Mouse (Mus musculus) C2C12 (cell line): ENCODE measurements around the gene Mtf1.

Experiments
- CTCF ChIP-seq: IDR thresholded peaks from one replicate; pipeline ENCODE4 v1.5.1; 2011; ENCODE audit not compliant: control insufficient read depth, insufficient read depth, insufficient read length
- MYOD1 ChIP-seq: IDR thresholded peaks from one replicate; pipeline ENCODE4 v1.6.1; 2011; ENCODE audit warnings: low read depth; ENCODE audit not compliant: control insufficient read depth, insufficient read length
- MYOG ChIP-seq: IDR thresholded peaks from one replicate; pipeline ENCODE4 v1.6.1; 2011; ENCODE audit not compliant: control insufficient read depth, insufficient read length; ENCODE audit errors: extremely low read depth
- USF1 ChIP-seq: IDR thresholded peaks from one replicate; pipeline ENCODE4 v1.6.1; 2011; ENCODE audit warnings: low read depth, mild to moderate bottlenecking, control low read depth, moderate library complexity

DNA sequence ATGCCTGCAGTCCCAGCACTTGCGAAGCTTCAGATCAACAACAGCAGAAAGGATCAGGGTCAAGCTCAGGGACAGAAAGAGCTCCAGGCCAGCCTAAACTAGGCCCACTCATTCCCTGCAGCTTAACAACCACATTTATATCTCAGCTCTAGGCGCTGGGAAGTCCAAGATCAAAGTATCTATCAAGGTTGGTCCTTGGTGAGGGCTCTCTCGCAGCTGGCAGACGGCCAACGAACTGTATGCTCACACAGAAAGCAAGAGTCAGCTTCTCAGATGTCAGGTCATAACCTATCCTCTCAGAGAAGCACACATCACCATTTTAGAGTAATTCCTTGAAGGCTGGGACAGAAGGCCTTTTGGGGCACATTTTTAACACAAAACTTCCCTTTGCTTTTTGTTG lies 56.5 kb downstream of the Mtf1 start:
- TF ChIP-seq CTCF, result no peak
- no peak for TF ChIP-seq MYOD1
- no peak for TF ChIP-seq USF1
- TF ChIP-seq MYOG, result no peak
